Mouse (Mus musculus) cerebellum, adult 8-10 months (tissue): ENCODE data around the gene Ttc7.

Source experiments
- DNase-seq: peaks from one replicate; pipeline ENCODE4 v3.0.0; 2022

Ttc7 gene

DNA sequence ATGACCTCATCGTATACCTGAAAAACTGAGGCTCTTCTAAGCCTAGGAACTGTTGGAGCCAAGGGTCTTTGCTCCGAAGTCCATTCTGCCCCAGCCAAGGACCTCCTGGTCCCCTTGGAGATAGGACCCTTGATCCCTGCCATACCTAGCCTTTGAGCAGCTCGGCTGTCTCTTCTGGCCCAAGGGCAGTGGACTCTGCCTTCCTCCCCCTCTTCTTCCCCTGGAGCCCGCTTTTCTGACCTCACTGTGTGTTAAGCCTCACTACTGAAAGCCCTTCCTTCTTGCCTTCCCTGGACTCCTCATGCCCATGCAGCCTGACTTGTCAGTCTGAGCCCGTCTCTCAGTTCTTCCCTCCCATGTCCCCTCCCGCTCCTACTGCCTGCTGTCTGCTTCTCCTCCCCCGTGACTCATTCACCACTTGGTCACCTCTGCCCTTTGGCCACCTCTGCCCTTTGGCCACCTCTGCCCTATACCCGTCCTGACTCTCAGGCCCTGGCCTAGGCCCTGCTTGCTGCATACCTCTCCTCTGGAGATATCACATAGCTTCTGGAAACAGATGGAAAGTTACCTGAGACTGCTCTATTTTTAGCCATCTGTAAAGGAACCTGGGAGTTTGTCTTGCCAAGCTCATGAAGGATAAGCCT lies 60.5 kb downstream of the Ttc7 start:
- DNase-seq = no peak

DNA sequence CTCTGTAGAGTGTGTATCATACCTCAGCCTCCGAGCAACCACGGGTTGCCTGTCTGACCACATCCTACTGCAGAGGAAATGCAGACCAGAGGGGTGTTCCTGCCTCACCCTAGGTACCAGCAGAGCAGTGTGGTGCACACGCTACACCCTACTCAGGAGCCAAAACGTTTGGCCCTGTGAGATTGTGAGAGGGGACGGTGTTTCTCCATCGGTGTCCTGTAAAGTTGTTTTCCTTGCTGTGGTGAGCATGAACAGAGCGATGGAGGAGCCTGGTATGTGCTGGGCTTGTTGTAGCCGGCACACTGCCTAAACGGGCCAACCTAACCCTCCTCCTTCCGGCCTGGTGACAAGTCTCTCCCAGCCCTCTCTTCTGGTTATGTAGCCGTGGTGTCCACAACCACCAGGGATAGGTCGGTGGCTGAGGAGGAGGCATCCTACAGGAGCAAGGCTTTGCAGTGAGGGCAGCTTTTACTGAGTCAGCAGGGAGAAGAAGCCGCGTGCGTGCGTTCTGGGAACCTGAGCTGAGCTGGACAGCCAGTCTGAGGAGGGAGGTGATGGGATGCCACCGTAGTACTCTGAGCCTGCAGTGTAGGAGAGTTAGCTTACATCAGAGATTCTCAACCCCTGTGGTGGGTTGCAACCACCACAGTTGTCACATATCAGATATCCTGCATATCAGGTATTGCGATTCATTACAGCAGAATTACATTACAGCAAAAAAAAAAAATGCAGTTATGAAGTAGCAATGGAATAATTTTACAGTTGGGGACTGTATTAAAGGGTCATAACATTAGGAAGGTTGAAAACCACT lies 62.0 kb downstream of the Ttc7 start:
- DNase-seq = no peak

GRCm38 (mm10) chr17:87345252-87345593 lies 62.5 kb downstream of the Ttc7 start:
- DNase-seq = no peak

DNA sequence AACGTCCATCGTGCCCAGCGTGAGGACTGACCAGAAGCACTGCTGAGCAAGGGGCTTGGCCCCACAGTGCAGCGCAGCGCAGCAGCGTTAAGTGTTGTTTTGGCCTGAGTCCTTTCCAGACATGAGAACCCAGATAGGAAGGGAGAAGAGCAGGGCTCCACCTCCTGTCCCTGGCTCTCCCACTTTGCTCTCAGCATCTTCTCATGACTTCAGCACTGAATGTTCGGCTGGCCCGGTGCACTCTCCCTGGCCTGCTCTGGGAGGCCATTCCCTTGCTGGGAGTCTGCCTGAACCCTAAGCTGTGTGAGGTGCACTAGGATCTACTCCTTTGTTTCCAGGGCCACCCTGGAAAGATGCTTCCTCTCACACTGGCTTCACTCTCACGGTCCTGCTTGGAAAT lies 65.7 kb downstream of the Ttc7 start:
- no peak for DNase-seq

DNA sequence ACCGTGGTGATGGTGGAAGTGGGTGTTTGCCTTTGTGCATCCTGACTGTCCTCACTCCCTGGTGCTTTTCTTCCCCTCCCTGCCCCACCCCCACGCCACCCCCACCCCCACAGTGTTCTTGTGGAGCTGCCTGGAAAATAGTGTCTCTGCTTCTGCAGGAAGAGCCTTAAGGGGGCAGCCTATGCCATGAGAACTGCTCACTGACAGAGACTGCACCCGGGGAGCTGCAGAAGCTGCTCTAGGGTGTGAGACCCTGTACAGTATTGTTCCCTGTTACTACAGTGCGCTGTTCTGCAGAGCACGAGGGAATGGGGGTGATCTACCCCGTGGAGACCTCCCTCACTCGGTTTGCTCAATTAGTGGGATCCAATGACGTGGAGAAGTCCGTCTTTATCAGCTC lies 66.4 kb downstream of the Ttc7 start:
- DNase-seq = no peak

DNA sequence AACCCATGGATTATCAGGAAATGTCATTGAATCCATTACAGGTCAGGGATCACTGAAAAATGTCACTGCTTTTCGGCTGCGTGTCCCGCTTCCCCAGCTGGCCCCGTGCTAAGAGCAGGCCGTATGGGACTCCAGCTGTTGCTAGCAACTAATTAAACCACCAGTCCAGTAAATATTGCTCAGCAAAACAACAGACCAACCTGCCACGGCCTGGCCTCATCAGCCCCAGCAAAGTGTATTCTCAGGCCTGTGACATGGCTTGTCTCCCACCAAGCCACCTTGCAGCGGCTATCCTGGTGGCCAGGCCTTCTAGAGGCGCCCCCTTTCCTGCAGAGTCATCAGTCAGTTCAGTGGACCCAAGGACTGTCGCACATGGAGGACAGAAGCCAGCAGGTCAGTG lies 66.9 kb downstream of the Ttc7 start:
- DNase-seq = no peak

GRCm38 (mm10) chr17:87350471-87351240 lies 68.0 kb downstream of the Ttc7 start:
- DNase-seq = peak; percentile 30

DNA sequence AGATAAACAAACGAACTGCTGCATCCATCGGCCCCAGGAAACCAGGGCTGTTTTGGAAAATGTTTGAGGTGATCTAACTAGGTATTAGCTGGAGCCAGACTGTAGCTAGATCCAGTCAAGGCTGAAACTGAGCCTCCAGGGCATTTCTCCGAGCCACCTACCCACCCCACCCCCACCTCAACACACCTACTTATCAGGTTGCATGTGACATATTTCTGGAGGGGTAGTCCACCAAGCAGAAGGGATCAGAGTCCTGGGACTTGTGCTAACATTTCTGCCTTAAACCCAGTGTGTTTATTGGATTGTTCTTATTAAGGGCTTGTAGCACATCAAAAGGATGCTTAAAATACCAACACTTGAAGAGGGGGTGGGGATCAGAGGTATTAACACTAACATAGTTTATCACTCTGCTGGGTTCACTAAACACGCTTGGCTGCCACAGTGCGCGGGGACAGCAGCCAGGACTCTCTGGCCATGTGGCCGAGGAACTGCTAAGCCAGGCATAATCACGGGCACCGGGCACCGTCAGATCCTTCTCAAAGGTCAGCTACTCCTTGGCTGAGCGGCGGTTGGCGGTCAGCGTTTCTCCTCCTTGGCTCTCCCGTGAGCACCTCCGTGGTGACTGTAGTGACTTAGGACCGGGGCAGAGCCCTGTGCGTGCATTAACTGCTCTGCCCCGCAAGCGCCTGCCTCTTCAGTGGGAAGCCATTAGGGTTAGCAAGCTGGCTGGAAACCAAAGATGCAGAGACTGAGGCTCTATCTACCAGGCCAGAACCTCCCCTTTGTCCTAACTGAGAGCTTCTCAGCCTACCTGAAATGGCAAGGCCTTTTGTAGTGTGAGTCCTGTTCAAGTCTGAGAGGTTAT lies 68.8 kb downstream of the Ttc7 start:
- peak; percentile 72 for DNase-seq

DNA sequence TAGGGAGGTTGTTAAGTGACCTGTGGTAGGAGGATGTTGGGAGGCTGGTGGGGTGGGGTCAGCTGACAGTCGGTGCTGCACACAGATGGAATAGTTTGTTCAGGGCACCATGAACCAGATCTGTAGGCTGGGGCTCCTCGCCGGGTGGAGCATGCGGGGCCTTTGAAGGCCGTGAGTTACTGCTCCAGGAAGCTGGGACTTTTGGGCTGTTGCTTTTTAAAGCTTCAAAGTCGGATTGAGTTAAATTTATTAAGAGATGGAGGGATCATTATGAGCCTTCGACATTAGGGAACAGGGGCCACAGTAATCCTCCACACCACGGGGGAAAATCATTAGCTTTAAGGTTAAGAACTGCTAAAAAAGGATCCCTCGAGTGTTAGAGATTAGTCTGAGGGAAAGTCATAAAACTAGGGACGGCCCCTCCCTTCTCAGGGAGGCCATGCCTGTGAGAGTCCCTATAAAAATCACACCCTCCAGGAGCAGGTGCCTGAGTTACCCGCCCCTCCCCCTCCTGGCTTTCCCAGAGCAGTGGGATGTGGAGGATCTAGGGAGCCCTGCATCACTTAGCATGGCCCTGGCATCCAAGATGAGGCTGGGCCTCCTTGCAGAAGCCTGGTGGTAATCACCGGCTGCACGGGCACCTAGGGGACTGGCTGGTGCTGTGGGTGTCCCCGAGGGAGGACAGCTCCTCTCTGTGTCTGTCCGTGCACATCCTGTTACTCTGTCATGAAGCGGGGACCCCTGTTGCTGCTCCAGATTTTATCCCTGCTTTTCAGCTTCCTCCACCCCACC lies 69.6 kb downstream of the Ttc7 start:
- peak; percentile 24 for DNase-seq

DNA sequence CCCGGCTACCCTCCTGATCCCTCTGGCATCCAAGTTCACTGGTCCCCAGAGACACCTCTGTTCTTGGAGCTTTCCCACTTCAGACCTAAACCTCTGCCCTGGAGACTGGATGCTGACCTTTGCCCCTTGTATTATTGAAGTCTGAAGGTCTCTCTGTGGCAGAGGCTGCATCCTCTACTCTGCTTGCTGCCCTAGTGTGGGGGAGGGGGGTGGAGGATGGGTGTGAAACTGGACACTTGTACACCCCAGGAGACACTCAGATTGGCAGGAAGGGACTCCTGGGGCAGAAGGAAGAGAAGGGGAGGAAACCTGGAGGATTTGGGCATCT lies 70.2 kb downstream of the Ttc7 start:
- DNase-seq = no peak

GRCm38 (mm10) chr17:87353745-87354320 lies 71.1 kb downstream of the Ttc7 start:
- DNase-seq = no peak

- DNase-seq = no peak
These were observed 72.8 kb downstream of the Ttc7 start for GRCm38 (mm10) chr17:87355456-87355855.

- no peak for DNase-seq
These were observed 73.6 kb downstream of the Ttc7 start for GRCm38 (mm10) chr17:87356261-87356660.

DNA sequence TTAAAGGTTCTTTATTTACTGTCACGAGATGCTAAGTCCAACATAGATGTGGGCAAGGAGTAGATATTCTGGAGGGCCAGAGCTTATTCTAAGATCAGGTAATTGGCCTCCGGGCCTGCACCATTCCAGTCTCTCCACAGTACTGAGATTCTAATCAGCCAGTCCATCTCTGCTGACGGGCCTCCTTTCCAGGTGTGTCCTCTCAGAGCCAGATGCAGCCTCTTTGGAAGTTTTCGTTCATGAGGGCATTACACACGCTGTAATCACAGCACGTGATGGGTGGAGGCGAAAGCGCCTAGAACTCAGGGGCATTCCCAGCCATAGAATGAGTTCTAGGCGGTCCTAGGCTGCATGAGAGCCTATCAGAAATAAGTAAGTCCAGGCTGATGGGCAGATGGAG lies 74.8 kb downstream of the Ttc7 start:
- DNase-seq = no peak

DNA sequence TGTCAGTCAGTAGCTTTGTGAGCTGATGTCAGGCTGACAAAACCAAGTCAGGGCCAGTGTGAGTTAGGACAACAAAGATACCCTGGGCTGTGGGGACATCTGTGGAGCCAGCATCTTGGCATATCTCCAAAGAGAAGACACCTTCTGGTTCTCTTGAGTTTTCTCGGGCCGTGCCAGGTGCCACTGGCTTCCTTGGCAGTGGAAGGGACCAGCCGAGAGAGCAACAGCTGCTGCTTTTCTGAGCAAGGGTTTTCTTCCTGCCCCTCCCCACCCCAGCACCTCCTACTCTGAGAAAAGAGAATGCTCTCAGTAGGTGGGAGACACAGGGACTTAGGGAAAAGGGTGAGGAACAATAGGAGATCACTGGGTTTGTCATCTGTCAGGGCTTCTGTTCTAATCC lies 78.4 kb downstream of the Ttc7 start:
- peak; percentile 33 for DNase-seq

DNA sequence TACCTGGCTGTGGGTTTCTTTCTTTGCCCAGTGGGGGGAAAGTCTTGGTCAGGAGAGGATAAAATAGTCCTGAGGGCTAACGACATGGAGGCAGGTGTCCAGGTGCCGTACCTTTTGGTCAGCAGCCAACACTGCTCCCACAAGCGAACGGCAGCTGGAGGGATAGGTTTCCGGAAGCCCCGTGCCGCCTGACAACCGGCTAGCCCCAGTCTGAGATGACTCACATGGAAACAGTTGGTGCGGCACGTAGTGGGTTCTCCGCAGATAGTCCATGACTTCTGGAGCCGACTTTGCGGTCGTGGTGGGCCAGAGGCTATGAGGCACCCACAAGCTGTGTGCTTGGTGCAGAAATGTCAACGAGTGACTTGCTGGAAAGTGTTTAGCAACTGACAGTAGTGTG lies 81.4 kb downstream of the Ttc7 start:
- no peak for DNase-seq

- DNase-seq = no peak
These were observed 82.6 kb downstream of the Ttc7 start for GRCm38 (mm10) chr17:87365268-87365667.

DNA sequence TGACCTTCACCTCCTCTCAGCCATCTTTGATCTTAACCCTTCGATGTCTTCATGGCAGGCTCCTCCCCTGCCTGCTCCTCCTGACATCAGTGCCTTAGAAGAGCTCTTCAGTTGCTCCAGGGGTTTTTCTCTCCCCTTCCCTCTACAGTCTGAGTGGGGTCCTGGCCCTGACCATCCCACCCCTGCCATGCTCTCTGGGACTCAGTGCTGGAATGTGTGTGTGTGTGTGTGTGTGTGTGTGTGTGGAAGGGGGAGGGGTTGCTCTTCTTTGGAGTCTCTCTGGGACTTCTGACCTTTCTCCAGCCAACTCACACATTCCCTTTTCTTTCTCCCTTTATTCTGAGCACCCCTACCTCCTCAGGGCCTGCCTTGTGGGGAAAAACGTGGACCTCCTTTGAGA lies 83.8 kb downstream of the Ttc7 start:
- no peak for DNase-seq

DNA sequence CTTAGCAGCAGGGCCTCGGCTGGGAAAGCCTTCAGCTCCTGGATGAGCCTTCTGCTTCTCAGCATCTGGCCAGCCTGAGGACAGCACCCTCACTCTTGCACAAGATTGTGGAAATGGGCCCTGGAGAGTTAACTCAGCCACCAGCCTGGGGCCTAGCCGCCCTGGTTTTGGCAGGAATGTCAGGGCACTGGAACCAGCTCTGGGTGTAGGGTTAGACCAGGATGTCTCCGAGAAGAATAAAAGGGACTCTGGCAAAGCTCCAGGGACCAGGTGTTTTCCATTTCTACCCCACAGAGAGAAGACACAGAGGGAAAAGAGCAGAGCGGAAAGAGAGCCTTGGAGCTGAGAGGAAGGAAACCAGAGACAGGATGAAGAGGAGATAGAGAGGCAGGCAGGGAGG lies 84.5 kb downstream of the Ttc7 start:
- no peak for DNase-seq

DNA sequence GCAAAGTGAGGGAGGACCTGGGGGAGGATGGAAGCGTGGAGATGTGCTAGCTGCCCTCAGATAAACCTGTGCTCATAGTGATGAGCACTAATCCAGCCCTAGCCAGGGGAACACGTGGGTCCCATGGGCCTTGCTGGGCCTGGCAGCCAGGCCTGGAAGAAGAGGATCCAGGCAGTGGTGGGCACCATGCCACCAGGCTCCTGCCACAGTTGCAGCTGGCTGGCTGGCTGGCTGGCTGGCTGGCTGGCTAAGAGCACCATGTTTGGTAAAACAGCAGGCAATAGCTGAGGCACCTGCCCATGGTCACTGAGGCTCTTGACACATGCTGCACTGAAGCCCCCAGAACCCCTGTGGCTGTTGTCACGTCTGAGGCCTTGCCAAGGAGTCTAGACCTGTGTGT lies 85.0 kb downstream of the Ttc7 start:
- peak; percentile 40 for DNase-seq

DNA sequence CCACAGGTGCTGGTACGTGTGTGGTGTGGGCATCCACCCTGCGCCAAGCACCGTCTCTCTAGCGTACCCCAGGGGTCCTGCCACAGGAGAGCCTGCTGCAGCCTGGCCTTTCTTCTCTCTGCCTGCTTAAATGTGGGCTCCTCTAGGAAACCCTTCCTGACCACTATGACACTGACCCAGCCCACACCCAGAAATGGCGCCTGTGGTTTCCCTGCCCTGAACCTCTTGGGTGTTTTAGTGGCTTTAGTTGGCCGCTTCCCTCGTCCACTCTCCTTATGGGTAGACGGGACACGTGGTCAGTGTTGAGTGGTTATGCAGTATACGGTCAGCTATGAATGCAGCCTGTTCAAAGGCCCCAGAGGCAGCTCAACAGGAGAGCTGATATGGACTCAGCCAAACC lies 85.8 kb downstream of the Ttc7 start:
- DNase-seq = no peak

DNA sequence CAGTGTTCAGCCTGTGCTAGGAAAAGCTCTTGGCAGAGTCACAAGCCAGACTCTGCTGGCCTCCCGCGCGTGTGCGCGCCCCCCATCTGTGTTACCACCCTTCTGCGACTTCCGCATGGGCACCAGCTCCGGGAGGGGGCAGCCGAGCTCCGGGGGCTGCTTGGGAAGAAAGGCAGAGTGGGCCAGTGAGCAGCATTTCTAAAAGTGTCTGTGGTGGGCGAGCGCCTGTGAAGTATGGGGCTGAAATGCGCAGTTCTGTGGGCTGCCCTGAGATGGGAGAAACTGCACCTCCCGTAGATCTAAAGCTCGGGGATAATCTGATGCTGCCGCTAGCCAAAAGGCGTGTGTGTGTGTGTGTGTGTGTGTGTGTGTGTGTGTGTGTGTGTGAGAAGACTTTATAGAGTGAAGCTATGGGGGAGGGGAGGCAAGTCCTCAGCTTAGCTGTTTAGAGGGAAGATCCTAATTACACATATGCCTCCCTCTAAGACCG lies 86.6 kb downstream of the Ttc7 start:
- DNase-seq = no peak
